Mouse (Mus musculus) liver, adult 2 months (tissue): Measurements from ENCODE around the gene Cdk11b.

Experiments
- CTCF ChIP-seq: fragments of 200-500 bp; IDR thresholded peaks from 2 replicates; pipeline ENCODE4 v1.5.1; 2011; ENCODE audit warnings: low read depth, low read length, control low read depth
- POLR2A ChIP-seq: fragments of 200-500 bp; IDR thresholded peaks from 2 replicates; pipeline ENCODE4 v1.6.1; 2011; ENCODE audit warnings: low read length, control low read depth; ENCODE audit not compliant: insufficient read depth; ENCODE audit errors: extremely low read depth

GRCm38 (mm10) chr4:155624338-155625291 lies at the start of gene Cdk11b:
- peak; percentile 74; the same call in 1 of the 2 replicates for TF ChIP-seq POLR2A
- TF ChIP-seq CTCF = no peak
